Mouse (Mus musculus) heart, postnatal 0 days (tissue): Measurements from ENCODE around the gene Crtc3.

Source experiments
- CTCF ChIP-seq: IDR thresholded peaks from 2 replicates; pipeline ENCODE4 v1.5.1; 2016; ENCODE audit warnings: antibody characterized with exemption, control low read depth, low read depth
- EP300 ChIP-seq: IDR thresholded peaks from 2 replicates; pipeline ENCODE4 v1.6.1; 2016; ENCODE audit warnings: antibody characterized with exemption, low read depth

- TF ChIP-seq CTCF (no peak), EP300 (no peak)
Observed at GRCm38 (mm10) chr7:80626943-80627342, 61.7 kb downstream of the Crtc3 start.
